Mouse (Mus musculus) olfactory bulb, adult 2 months (tissue): ENCODE data around the gene Zfp148.

ENCODE experiments used
- CTCF ChIP-seq: fragments of 200-500 bp; IDR thresholded peaks from 2 replicates; pipeline ENCODE4 v1.5.1; 2012; ENCODE audit warnings: low read depth, mild to moderate bottlenecking, low read length, moderate library complexity; ENCODE audit not compliant: insufficient read depth
- POLR2A ChIP-seq: fragments of 200-500 bp; IDR thresholded peaks from 2 replicates; pipeline ENCODE4 v1.6.1; 2012; ENCODE audit warnings: mild to moderate bottlenecking, low read depth, low read length, moderate library complexity; ENCODE audit not compliant: insufficient read depth

DNA sequence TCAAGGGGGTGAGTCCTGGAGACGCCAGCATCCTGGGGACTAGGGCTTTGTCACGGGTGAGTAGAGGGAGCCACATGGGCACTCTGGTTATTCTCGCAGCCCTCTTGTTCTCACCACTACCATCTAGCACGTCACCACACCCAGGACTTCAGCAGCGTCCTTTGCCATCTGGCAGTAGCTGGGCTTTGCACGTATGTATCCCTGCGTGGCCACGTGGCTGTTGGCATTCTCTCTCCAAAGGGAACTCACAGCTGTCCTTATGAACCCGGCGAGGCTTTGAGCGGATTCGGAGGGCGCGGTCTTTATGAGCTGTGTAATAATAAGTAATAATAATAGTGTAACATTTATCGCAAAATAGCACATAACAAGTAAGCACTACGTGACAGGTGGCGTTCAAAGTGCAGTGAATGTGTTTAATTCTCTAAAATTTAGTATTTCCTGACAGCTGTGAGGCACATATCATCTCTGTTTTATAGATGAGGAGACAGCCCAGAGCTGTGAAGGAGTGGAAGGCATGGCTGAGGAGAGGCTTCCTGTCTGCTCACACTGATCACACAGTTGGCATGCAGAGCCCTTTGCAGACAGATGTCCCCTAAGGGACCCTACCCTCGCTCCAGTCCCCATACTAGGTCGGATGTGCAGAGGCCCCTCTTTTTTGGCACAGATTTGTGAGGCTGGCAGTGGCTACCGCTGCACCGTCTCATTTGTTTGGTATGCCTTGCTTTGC is 157.0 kb downstream of the Zfp148 start:
- TF ChIP-seq CTCF (no peak), POLR2A (no peak)
